17 mouse cellular contexts compared by ENCODE assay signal in genomic region chr11:95621541-95622130, GRCm38 (mm10). TPM values are rescaled to one million over a fixed set of nuclear protein-coding genes. Genes with fewer than 3 reads are reported as not detected.
DNase-seq lines count a peak whose midpoint lies in the region; ATAC-seq and TF ChIP-seq lines count a peak whose summit lies in the region.
"Had no signal": no experiment of that assay in that cellular context is flagged by ENCODE, and none has a peak within 500 bp of the region (broad histone marks: within the 10 kb centered on the region; RNA-seq: fewer than 3 reads in every experiment).

No protein-coding gene starts in this region.

- H3K4me2 ChIP-seq in forebrain, embryonic 16.5 days (ENCODE audit: low read length): no peak overlapping the region
- H3K4me2 ChIP-seq in kidney, postnatal 0 days (ENCODE audit: low read length): no peak overlapping the region
- peak overlapping the region; percentile 24 for H3K4me2 ChIP-seq in limb, embryonic 12.5 days
- H3K4me2 ChIP-seq: forebrain, embryonic 12.5 days; hindbrain, embryonic 13.5 days; liver, embryonic 13.5 days; lung, embryonic 14.5 days; midbrain, embryonic 12.5 days had no signal

- DNase-seq in forebrain, embryonic 10.5 days (ENCODE audit: extremely low spot score, low spot score): no peak
- no peak for DNase-seq in kidney, postnatal 0 days (ENCODE audit: low spot score)
- DNase-seq in kidney, postnatal 10 days: no peak
- DNase-seq in ZHBTc4 (ENCODE audit: low read depth, low spot score): peak; percentile 88
- DNase-seq in embryo, embryonic 10 days (ENCODE audit: low spot score): no peak
- DNase-seq in lung, postnatal 14 days: no peak
- DNase-seq: adrenal gland, postnatal 14 days; cerebellum, postnatal 10 days; liver, embryonic 13.5 days; thymus, adult 18-20 months had no signal

- peaks cover 36% of the 10 kb centered on the region for H3K4me1 ChIP-seq in forebrain, embryonic 10.5 days
- H3K4me1 ChIP-seq in forebrain, embryonic 16.5 days (replicated peaks; ENCODE audit: control insufficient read depth, insufficient read depth, low read length): peaks cover 13% of the 10 kb centered on the region
- no peaks in the 10 kb centered on the region for H3K4me1 ChIP-seq in kidney, postnatal 0 days (replicated peaks; ENCODE audit: insufficient read depth, low read length)
- peaks cover 49% of the 10 kb centered on the region for H3K4me1 ChIP-seq in limb, embryonic 12.5 days (replicated peaks)

- no peak overlapping the region for H3K4me3 ChIP-seq in forebrain, embryonic 10.5 days
- no peak overlapping the region for H3K4me3 ChIP-seq in forebrain, embryonic 16.5 days (replicated peaks; ENCODE audit: low read length)
- no peak overlapping the region for H3K4me3 ChIP-seq in kidney, postnatal 0 days (replicated peaks; ENCODE audit: low read depth, low read length)
- H3K4me3 ChIP-seq in limb, embryonic 12.5 days (replicated peaks): no peak overlapping the region
- H3K4me3 ChIP-seq: forebrain, embryonic 12.5 days; hindbrain, embryonic 13.5 days; liver, embryonic 13.5 days; midbrain, embryonic 12.5 days had no signal

- H3K9me3 ChIP-seq in forebrain, embryonic 10.5 days: no peaks in the 10 kb centered on the region
- H3K9me3 ChIP-seq in forebrain, embryonic 16.5 days (ENCODE audit: control insufficient read depth, low read length): no peaks in the 10 kb centered on the region
- H3K9me3 ChIP-seq in kidney, postnatal 0 days (replicated peaks; ENCODE audit: low read length): no peaks in the 10 kb centered on the region
- no peaks in the 10 kb centered on the region for H3K9me3 ChIP-seq in limb, embryonic 12.5 days
- H3K9me3 ChIP-seq: forebrain, embryonic 12.5 days; hindbrain, embryonic 13.5 days; liver, embryonic 13.5 days; midbrain, embryonic 12.5 days had no signal

- no peak for ATAC-seq in forebrain, embryonic 16.5 days
- ATAC-seq in kidney, postnatal 0 days (replicated peaks; ENCODE audit: low FRiP score, low read depth): peak; percentile 9; the same call in 1 of the 2 replicates
- ATAC-seq in limb, embryonic 12.5 days (ENCODE audit: insufficient number of reproducible peaks, insufficient read depth, low FRiP score, low TSS enrichment, low read depth): no peak

- H3K9ac ChIP-seq in forebrain, embryonic 16.5 days (replicated peaks; ENCODE audit: low read depth, low read length): no peak overlapping the region
- no peak overlapping the region for H3K9ac ChIP-seq in kidney, postnatal 0 days (ENCODE audit: low read depth, low read length)
- H3K9ac ChIP-seq in limb, embryonic 12.5 days (replicated peaks): peak overlapping the region; percentile 18; the same call in 1 of the 2 replicates
- H3K9ac ChIP-seq: forebrain, embryonic 12.5 days; hindbrain, embryonic 13.5 days; liver, embryonic 13.5 days; lung, embryonic 14.5 days; midbrain, embryonic 12.5 days had no signal

- no peaks in the 10 kb centered on the region for H3K36me3 ChIP-seq in forebrain, embryonic 10.5 days (replicated peaks)
- no peaks in the 10 kb centered on the region for H3K36me3 ChIP-seq in forebrain, embryonic 16.5 days (ENCODE audit: control insufficient read depth, insufficient read depth)
- no peaks in the 10 kb centered on the region for H3K36me3 ChIP-seq in kidney, postnatal 0 days (ENCODE audit: insufficient read depth, low read length)
- no peaks in the 10 kb centered on the region for H3K36me3 ChIP-seq in limb, embryonic 12.5 days
- H3K36me3 ChIP-seq: forebrain, embryonic 12.5 days; hindbrain, embryonic 13.5 days; liver, embryonic 13.5 days; midbrain, embryonic 12.5 days had no signal

- peak overlapping the region; percentile 37; the same call in 1 of the 2 replicates for H3K27ac ChIP-seq in forebrain, embryonic 10.5 days
- H3K27ac ChIP-seq in forebrain, embryonic 16.5 days (ENCODE audit: low read length): no peak overlapping the region
- H3K27ac ChIP-seq in kidney, postnatal 0 days: 0 out of 2 replicates have a peak overlapping the region, but pooled peaks have one; percentile 13
- H3K27ac ChIP-seq in limb, embryonic 12.5 days: peak overlapping the region; percentile 50; the same call in 1 of the 2 replicates
- H3K27ac ChIP-seq: forebrain, embryonic 12.5 days; hindbrain, embryonic 13.5 days; liver, embryonic 13.5 days; macrophage; midbrain, embryonic 12.5 days had no signal

- TF ChIP-seq CTCF in kidney, postnatal 0 days (IDR thresholded peaks at IDR 0.05; ENCODE audit: low read depth): no peak

- H3K27me3 ChIP-seq in forebrain, embryonic 10.5 days (ENCODE audit: poor library complexity, severe bottlenecking): peaks cover 59% of the 10 kb centered on the region
- peaks cover 2% of the 10 kb centered on the region; the same call in 1 of the 2 replicates for H3K27me3 ChIP-seq in forebrain, embryonic 16.5 days (replicated peaks; ENCODE audit: control insufficient read depth, insufficient read depth, low read length)
- H3K27me3 ChIP-seq in kidney, postnatal 0 days (ENCODE audit: insufficient read depth, low read length): no peaks in the 10 kb centered on the region
- peaks cover 23% of the 10 kb centered on the region; the same call in 1 of the 2 replicates for H3K27me3 ChIP-seq in limb, embryonic 12.5 days

- 22% methylated on average over 9 of the region's 9 CpGs for WGBS in forebrain, embryonic 10.5 days
- WGBS in forebrain, embryonic 16.5 days: 32% methylated on average over 9 of the region's 9 CpGs
- WGBS in kidney, postnatal 0 days: 43% methylated on average over 9 of the region's 9 CpGs
- WGBS in limb, embryonic 12.5 days: 18% methylated on average over 9 of the region's 9 CpGs

RNA-seq across cellular contexts. Expression of gene Ngfr, which starts 34.1 kb away (rescaled TPM):
- polyA plus RNA-seq in forebrain, embryonic 10.5 days (2016; fragmentation: Nextera tagmentation; extraction: Ambion mirVana): 12.3 and 14.6 TPM in 2 replicates
- polyA plus RNA-seq in forebrain, embryonic 16.5 days (2015; fragmentation: Nextera tagmentation; extraction: Ambion mirVana): 8.2 and 8.7 TPM in 2 replicates
- 6.2 and 7.6 TPM in 2 replicates for polyA plus RNA-seq in kidney, postnatal 0 days (2015; fragmentation: Nextera tagmentation; extraction: Ambion mirVana)
- 24.3 and 26.7 TPM in 2 replicates for polyA plus RNA-seq in limb, embryonic 12.5 days (2016; fragmentation: Nextera tagmentation; extraction: Ambion mirVana)

RNA-seq across cellular contexts. Expression of gene Phb, which starts 45.1 kb away (rescaled TPM):
- polyA plus RNA-seq in forebrain, embryonic 10.5 days (2016; fragmentation: Nextera tagmentation; extraction: Ambion mirVana): 273 and 276 TPM in 2 replicates
- 182 and 185 TPM in 2 replicates for polyA plus RNA-seq in forebrain, embryonic 16.5 days (2015; fragmentation: Nextera tagmentation; extraction: Ambion mirVana)
- 318 and 344 TPM in 2 replicates for polyA plus RNA-seq in kidney, postnatal 0 days (2015; fragmentation: Nextera tagmentation; extraction: Ambion mirVana)
- polyA plus RNA-seq in limb, embryonic 12.5 days (2016; fragmentation: Nextera tagmentation; extraction: Ambion mirVana): 231 TPM in 2 replicates
